Mouse (Mus musculus) embryo, embryonic 10 days (tissue): ENCODE data around the gene Btbd11.

Source experiments
- DNase-seq: peaks from one replicate; pipeline ENCODE4 v3.0.0-alpha.2; 2015; ENCODE audit warnings: low spot score

The Btbd11 gene

GRCm38 (mm10) chr10:85386605-85387218, at the start of gene Btbd11:
Gene Btbd11 (plus strand): TSS chr10:85386814.
- DNase-seq: peak; percentile 93

- no peak for DNase-seq
Measured at GRCm38 (mm10) chr10:85338733-85339132, 47.9 kb upstream of the Btbd11 start.

GRCm38 (mm10) chr10:85341867-85342266, 44.7 kb upstream of the Btbd11 start:
- DNase-seq: no peak

- no peak for DNase-seq
Measured at GRCm38 (mm10) chr10:85347171-85347570, 39.4 kb upstream of the Btbd11 start.

- DNase-seq: no peak
Measured at GRCm38 (mm10) chr10:85352505-85352904, 34.1 kb upstream of the Btbd11 start.

GRCm38 (mm10) chr10:85354270-85354669, 32.3 kb upstream of the Btbd11 start:
- DNase-seq: no peak

GRCm38 (mm10) chr10:85359501-85360066, 27.0 kb upstream of the Btbd11 start:
- DNase-seq: no peak

GRCm38 (mm10) chr10:85362766-85363442, 23.7 kb upstream of the Btbd11 start:
- DNase-seq: no peak

GRCm38 (mm10) chr10:85366876-85367275, 19.7 kb upstream of the Btbd11 start:
- DNase-seq: no peak

GRCm38 (mm10) chr10:85371309-85371708, 15.3 kb upstream of the Btbd11 start:
- no peak for DNase-seq

- DNase-seq: no peak
Measured at GRCm38 (mm10) chr10:85372108-85372507, 14.5 kb upstream of the Btbd11 start.

- DNase-seq: peak; percentile 59
Measured at GRCm38 (mm10) chr10:85378972-85379371, 7.6 kb upstream of the Btbd11 start.

GRCm38 (mm10) chr10:85382981-85383380, 3.6 kb upstream of the Btbd11 start:
- no peak for DNase-seq

- DNase-seq: peak; percentile 73
Measured at GRCm38 (mm10) chr10:85387219-85388070, 831 bp downstream of the Btbd11 start.

- peak; percentile 54 for DNase-seq
Measured at GRCm38 (mm10) chr10:85388071-85388750, 1.6 kb downstream of the Btbd11 start.

- peak; percentile 85 for DNase-seq
Measured at GRCm38 (mm10) chr10:85388751-85389115, 2.1 kb downstream of the Btbd11 start.

- DNase-seq: no peak
Measured at GRCm38 (mm10) chr10:85389286-85390139, 2.9 kb downstream of the Btbd11 start.

- DNase-seq: no peak
Measured at GRCm38 (mm10) chr10:85393016-85393415, 6.4 kb downstream of the Btbd11 start.

- no peak for DNase-seq
Measured at GRCm38 (mm10) chr10:85394558-85394957, 7.9 kb downstream of the Btbd11 start.

- DNase-seq: no peak
Measured at GRCm38 (mm10) chr10:85411120-85411519, 24.5 kb downstream of the Btbd11 start.
